Mouse (Mus musculus): Measurements from ENCODE around the gene Nsmce4a. TPM values are rescaled to one million over a fixed set of nuclear protein-coding genes. Genes with fewer than 3 reads are reported as not detected.
"Not testable (repeated sequence)": the region's sequence is repeated elsewhere in the genome, so short reads cannot be mapped to it uniquely, and the experiment has no call there.

The Nsmce4a gene
- polyA plus RNA-seq, 1 experiment from 2014 or later: 138 TPM

- ATAC-seq (ENCODE audit: insufficient number of reproducible peaks, low FRiP score): no peak
- 82% methylated on average over 3 of the region's 3 CpGs for WGBS
- H3K4me1 ChIP-seq (replicated peaks): peaks cover 5% of the 10 kb centered on the region; the same call in 1 of the 2 replicates
- no peak overlapping the region for H3K27ac ChIP-seq (ENCODE audit: poor library complexity, severe bottlenecking)
- no peak overlapping the region for H3K4me2 ChIP-seq
- no peak overlapping the region for H3K9ac ChIP-seq
- no peak overlapping the region for H3K4me3 ChIP-seq
- H3K9me3 ChIP-seq (replicated peaks): no peaks in the 10 kb centered on the region
- no peaks in the 10 kb centered on the region for H3K36me3 ChIP-seq
- H3K27me3 ChIP-seq (replicated peaks): no peaks in the 10 kb centered on the region
Measured at GRCm38 (mm10) chr7:130600074-130600473, 27.2 kb upstream of the Nsmce4a start.

GRCm38 (mm10) chr7:130597546-130597945 lies 24.6 kb upstream of the Nsmce4a start:
- no peaks in the 10 kb centered on the region for H3K9me3 ChIP-seq (replicated peaks)
- WGBS: 55% methylated on average over 6 of the region's 6 CpGs
- H3K36me3 ChIP-seq: no peaks in the 10 kb centered on the region
- H3K9ac ChIP-seq: no peak overlapping the region
- peaks cover 5% of the 10 kb centered on the region; the same call in 1 of the 2 replicates for H3K4me1 ChIP-seq (replicated peaks)
- H3K27me3 ChIP-seq (replicated peaks): no peaks in the 10 kb centered on the region
- H3K27ac ChIP-seq (ENCODE audit: poor library complexity, severe bottlenecking): no peak overlapping the region
- no peak overlapping the region for H3K4me2 ChIP-seq
- H3K4me3 ChIP-seq: no peak overlapping the region
- ATAC-seq (ENCODE audit: insufficient number of reproducible peaks, low FRiP score): no peak

GRCm38 (mm10) chr7:130596079-130596855 lies 23.3 kb upstream of the Nsmce4a start:
- 47% methylated on average over 9 of the region's 19 CpGs for WGBS
- H3K27ac ChIP-seq (ENCODE audit: poor library complexity, severe bottlenecking); H3K36me3 ChIP-seq; H3K27me3 ChIP-seq (replicated peaks); ATAC-seq (ENCODE audit: insufficient number of reproducible peaks, low FRiP score); H3K4me1 ChIP-seq (replicated peaks); H3K9ac ChIP-seq; H3K9me3 ChIP-seq (replicated peaks); H3K4me2 ChIP-seq; H3K4me3 ChIP-seq: not testable (repeated sequence)

GRCm38 (mm10) chr7:130593375-130594239 lies 20.7 kb upstream of the Nsmce4a start:
- H3K4me1 ChIP-seq (replicated peaks); H3K27ac ChIP-seq (ENCODE audit: poor library complexity, severe bottlenecking); H3K36me3 ChIP-seq; H3K9ac ChIP-seq; H3K4me2 ChIP-seq; H3K9me3 ChIP-seq (replicated peaks); H3K4me3 ChIP-seq; H3K27me3 ChIP-seq (replicated peaks): not testable (repeated sequence)
- WGBS: 72% methylated on average over 8 of the region's 11 CpGs
- peak; percentile 27; the same call in 1 of the 2 replicates for ATAC-seq (ENCODE audit: insufficient number of reproducible peaks, low FRiP score)

- H3K4me2 ChIP-seq; H3K4me1 ChIP-seq (replicated peaks); H3K4me3 ChIP-seq; H3K27ac ChIP-seq (ENCODE audit: poor library complexity, severe bottlenecking); H3K9me3 ChIP-seq (replicated peaks); H3K36me3 ChIP-seq; H3K27me3 ChIP-seq (replicated peaks); H3K9ac ChIP-seq: not testable (repeated sequence)
- no CpG with 5 or more reads among the region's 11 CpGs for WGBS
- 0 out of 2 replicates have a peak, but pooled peaks have one; percentile 27 for ATAC-seq (ENCODE audit: insufficient number of reproducible peaks, low FRiP score)
Measured at GRCm38 (mm10) chr7:130592975-130593374, 20.1 kb upstream of the Nsmce4a start.

GRCm38 (mm10) chr7:130590845-130591437 lies 18.0 kb upstream of the Nsmce4a start:
- H3K36me3 ChIP-seq: no peaks in the 10 kb centered on the region
- no peak overlapping the region for H3K4me3 ChIP-seq
- no peaks in the 10 kb centered on the region for H3K9me3 ChIP-seq (replicated peaks)
- 68% methylated on average over 8 of the region's 8 CpGs for WGBS
- H3K27ac ChIP-seq (ENCODE audit: poor library complexity, severe bottlenecking): no peak overlapping the region
- no peak overlapping the region for H3K9ac ChIP-seq
- no peak for ATAC-seq (ENCODE audit: insufficient number of reproducible peaks, low FRiP score)
- no peaks in the 10 kb centered on the region for H3K4me1 ChIP-seq (replicated peaks)
- no peak overlapping the region for H3K4me2 ChIP-seq
- H3K27me3 ChIP-seq (replicated peaks): no peaks in the 10 kb centered on the region

GRCm38 (mm10) chr7:130590081-130590828 lies 17.3 kb upstream of the Nsmce4a start:
- H3K27me3 ChIP-seq (replicated peaks): no peaks in the 10 kb centered on the region
- WGBS: 60% methylated on average over 13 of the region's 13 CpGs
- no peak overlapping the region for H3K9ac ChIP-seq
- H3K36me3 ChIP-seq: no peaks in the 10 kb centered on the region
- H3K27ac ChIP-seq (ENCODE audit: poor library complexity, severe bottlenecking): no peak overlapping the region; the same call in 1 of the 2 replicates
- H3K4me2 ChIP-seq: no peak overlapping the region
- no peaks in the 10 kb centered on the region for H3K4me1 ChIP-seq (replicated peaks)
- no peak overlapping the region for H3K4me3 ChIP-seq
- ATAC-seq (ENCODE audit: insufficient number of reproducible peaks, low FRiP score): no peak
- H3K9me3 ChIP-seq (replicated peaks): no peaks in the 10 kb centered on the region

GRCm38 (mm10) chr7:130586521-130587072 lies 13.7 kb upstream of the Nsmce4a start:
- Histone ChIP-seq H3K36me3 (no peaks in the 10 kb centered on the region), H3K9me3 (replicated peaks) (no peaks in the 10 kb centered on the region), H3K4me1 (replicated peaks) (no peaks in the 10 kb centered on the region), H3K4me3 (no peak overlapping the region), H3K9ac (no peak overlapping the region), H3K27ac (ENCODE audit: poor library complexity, severe bottlenecking) (no peak overlapping the region), H3K27me3 (replicated peaks) (no peaks in the 10 kb centered on the region), H3K4me2 (no peak overlapping the region)
- ATAC-seq (ENCODE audit: insufficient number of reproducible peaks, low FRiP score): no peak
- 69% methylated on average over 2 of the region's 2 CpGs for WGBS

GRCm38 (mm10) chr7:130578607-130579006 lies 5.7 kb upstream of the Nsmce4a start:
- Histone ChIP-seq H3K4me1 (replicated peaks) (peaks cover 22% of the 10 kb centered on the region), H3K36me3 (no peaks in the 10 kb centered on the region), H3K4me2 (no peak overlapping the region), H3K9ac (no peak overlapping the region), H3K9me3 (replicated peaks) (no peaks in the 10 kb centered on the region), H3K27ac (ENCODE audit: poor library complexity, severe bottlenecking) (no peak overlapping the region), H3K27me3 (replicated peaks) (no peaks in the 10 kb centered on the region), H3K4me3 (no peak overlapping the region)
- 76% methylated on average over 5 of the region's 5 CpGs for WGBS
- ATAC-seq (ENCODE audit: insufficient number of reproducible peaks, low FRiP score): no peak

GRCm38 (mm10) chr7:130578066-130578465 lies 5.1 kb upstream of the Nsmce4a start:
- H3K27ac ChIP-seq (ENCODE audit: poor library complexity, severe bottlenecking): no peak overlapping the region
- H3K9ac ChIP-seq: no peak overlapping the region
- H3K9me3 ChIP-seq (replicated peaks): no peaks in the 10 kb centered on the region
- H3K4me3 ChIP-seq: no peak overlapping the region
- ATAC-seq (ENCODE audit: insufficient number of reproducible peaks, low FRiP score): no peak
- peaks cover 22% of the 10 kb centered on the region for H3K4me1 ChIP-seq (replicated peaks)
- WGBS: 87% methylated on average over 2 of the region's 2 CpGs
- no peaks in the 10 kb centered on the region for H3K27me3 ChIP-seq (replicated peaks)
- no peaks in the 10 kb centered on the region for H3K36me3 ChIP-seq
- H3K4me2 ChIP-seq: no peak overlapping the region

All from heart, embryonic 12.5 days (tissue).